Mouse (Mus musculus) 416B (cell line): Measurements from ENCODE around the gene Nfkb1.

Source experiments
- DNase-seq: peaks from one replicate; pipeline ENCODE4 v3.0.0; 2011; ENCODE audit warnings: low read depth

Gene Nfkb1

DNA sequence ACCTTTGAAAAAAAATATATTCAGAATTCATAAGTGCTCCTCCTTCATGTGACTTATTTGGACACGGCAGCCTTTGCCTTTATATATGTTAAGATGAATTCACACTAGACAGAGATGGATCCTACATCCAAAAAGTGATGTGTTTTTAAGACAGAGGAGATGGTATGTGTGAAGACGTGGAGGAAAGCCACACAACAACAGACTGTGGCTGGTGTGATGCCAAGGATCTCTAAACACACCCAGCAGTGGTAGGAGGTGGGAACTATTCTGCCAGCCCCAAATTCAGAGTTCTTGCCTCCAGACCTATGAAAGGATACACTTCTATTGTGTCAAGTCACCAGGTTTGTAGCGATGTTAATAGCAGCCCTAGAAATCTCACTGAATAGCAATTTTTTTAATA is 24.3 kb downstream of the Nfkb1 start:
- DNase-seq = no peak

DNA sequence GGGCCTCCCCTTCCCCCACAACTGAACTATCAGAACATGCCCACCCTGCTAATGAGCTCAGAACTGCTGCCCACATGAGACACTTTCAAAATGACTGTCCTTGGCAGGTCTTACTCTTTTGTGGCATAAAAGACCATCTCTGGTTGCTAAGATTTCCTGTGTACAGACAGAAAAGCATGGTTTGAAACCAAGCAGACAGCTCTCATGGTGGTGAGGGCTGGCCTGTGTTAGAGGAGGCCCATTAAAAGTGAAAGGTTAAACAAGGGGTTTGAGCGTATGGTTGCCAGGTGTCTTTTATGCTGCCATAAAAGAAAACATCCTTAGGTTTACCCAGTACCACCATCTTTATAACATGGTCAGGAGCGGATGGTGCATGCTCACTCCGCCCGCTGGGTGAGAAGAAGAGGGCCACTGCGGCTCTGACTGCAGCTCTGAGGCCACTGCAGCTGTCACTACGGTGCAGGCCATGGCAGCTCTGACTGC is 25.5 kb downstream of the Nfkb1 start:
- DNase-seq = no peak

DNA sequence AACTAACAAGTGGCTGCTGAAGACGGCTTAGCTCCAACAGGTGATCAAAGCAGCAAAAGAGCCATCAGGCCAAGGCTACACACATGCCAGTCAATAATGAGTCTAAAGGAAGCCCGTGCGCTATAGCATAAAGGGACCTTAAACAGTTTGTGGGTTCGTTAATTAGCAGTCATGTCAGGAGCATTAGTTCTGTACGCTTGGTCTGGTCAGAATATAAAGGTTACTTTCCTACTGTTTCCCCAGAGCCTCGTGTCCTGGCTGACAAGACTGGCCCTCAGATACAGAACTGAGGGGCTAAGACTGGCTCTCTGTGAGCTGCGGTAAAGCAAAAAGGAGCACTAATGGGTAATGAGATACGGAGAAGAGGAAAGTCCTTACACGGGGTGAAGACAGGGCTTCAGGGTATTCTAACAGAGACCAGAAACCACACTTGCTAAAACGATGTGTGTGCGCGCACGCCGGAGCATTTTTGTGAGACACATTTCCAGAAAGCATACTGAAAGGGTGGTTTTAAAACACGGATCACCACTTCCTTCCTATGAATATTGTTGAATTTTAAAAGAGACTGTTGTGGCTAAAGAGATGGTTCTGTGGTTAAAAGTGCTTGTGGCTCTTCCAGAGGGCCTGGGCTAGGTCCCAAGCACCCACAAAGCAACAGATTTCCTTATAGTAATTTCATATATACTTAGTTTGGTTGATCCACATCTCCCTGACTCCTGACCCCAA is 29.0 kb downstream of the Nfkb1 start:
- peak; percentile 65 for DNase-seq

DNA sequence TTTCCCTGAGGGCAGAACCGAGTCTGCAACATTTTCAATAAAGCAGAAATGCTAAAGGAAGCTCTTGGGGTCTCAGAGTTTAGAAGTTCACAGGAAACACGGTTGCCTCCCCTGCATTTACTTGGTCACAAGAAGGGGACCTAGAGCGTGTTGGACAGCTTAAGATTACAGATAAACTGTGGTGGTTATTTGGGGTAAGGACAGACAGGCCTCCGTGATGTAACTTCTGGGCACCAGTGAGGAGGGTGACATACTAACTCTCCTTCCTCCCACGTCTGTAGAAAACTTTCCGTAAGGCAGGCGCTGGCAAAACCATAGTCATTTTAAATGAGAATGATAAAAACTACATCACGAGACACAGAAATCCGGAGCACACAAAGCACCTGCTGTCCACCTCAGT is 29.6 kb downstream of the Nfkb1 start:
- no peak for DNase-seq

DNA sequence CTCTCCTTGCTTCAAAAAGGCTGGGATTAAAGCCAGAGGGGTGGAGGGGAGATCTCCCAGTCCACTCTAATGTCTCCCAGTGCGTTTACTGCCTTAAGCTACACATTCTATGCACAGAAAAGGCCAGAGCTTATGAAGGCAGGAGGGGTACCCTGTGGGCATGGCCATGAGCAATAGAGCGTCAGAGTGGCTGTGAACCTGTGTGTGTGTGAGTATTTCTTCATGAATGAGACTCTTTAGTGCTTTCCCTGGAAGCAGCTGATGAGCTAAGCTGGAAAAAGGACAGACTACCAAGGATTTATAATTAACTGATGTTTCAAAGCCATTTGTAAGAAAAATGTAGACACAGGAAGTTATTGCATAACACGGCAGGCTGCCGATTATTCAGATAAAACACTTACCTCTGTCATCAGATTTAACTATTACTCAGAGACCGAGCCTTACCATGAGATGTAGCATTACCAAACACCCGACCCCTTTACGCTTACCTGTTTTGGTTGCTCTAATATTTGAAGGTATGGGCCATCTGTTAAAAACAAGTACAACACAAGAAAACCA is 32.7 kb downstream of the Nfkb1 start:
- DNase-seq = peak; percentile 37

DNA sequence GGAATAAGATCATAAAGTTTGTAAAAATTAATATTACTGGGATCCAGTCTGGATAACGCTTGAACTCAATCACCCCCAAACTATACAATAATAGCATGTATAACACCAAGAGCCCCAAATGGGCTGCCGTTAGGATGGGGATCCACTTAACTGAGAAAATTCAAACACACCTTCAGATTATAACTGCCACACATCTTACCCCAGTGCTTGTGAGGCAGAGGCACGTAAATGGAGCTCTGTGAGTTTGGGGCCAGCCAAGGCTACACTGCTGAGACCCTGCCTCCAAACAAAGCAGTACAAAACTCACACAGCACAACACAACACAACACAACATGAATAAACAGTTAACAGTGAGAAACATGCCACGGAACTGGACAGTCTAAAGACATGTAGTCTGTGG is 35.2 kb downstream of the Nfkb1 start:
- DNase-seq = no peak

DNA sequence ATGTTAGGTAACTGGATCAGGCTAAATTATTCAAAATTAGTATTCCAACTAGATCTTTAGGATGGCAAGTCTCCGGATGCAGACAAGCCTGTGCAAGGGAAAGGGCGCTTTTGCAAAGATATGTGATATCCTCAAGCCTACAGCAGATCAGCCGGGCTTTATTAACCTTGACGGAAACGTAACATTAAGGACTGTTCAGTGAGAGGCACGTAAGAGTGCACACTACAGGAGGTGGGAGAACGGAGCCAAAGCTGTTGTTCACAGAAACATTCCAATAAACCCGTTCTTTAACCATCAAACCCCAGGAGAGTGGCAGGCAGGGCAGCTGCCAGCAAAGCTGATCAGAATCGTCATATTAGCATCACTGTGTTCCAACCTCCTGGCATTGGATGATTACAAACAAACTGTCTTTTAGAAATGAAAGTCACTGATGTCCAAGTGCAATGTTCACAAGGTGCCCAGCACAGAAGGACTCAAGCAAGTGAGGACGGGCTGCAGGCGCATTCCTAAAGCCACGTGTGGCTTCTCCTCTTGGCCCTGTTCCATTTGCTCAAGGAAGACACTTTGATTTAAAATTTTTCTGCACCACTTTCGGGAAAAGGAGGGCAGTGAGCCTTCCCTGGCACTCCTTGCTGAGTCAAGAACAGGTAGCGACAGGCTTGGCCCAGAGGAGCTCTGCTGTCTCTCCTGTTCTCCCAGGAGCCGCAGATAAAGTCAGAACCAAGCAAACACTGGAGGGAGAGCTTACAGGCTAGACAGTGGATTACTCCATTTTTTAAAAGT is 40.4 kb downstream of the Nfkb1 start:
- DNase-seq = no peak

DNA sequence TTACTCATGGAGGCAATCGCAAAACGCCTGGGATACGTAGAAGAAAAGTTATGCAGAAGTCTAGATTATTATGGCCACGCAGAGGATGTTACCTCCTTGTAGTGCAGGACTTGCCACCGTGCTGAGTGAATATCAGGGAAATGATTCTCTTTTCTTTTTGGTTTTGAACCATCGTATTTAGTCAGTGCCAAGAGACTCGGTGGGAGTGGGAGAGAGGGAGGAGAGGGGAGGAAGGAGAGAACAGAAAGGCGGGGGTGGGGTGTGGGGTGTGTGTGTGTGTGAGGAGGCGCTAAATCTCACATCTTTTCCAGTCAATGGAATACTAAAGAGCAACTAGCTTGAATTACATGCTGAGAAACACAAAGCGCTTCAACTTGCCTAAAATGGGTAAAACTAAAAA is 41.5 kb downstream of the Nfkb1 start:
- DNase-seq = no peak

DNA sequence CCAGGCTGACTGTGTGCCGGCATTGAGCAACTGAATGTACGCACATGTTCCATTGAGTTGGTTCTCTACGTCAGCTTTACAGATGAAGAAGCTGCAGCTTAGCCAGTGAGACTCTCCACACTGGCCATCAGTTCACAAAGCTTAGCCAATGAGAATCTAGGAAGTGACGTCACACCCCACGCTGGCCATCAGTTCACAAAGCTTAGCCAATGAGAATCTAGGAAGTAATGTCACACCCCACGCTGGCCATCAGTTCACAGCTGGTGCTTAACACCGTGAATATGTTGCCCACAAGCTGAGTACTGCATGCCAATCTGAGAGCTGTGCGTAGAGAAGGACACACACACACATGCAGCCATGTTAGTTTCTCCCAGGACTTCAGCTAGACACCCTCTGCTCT is 42.8 kb downstream of the Nfkb1 start:
- DNase-seq = no peak

DNA sequence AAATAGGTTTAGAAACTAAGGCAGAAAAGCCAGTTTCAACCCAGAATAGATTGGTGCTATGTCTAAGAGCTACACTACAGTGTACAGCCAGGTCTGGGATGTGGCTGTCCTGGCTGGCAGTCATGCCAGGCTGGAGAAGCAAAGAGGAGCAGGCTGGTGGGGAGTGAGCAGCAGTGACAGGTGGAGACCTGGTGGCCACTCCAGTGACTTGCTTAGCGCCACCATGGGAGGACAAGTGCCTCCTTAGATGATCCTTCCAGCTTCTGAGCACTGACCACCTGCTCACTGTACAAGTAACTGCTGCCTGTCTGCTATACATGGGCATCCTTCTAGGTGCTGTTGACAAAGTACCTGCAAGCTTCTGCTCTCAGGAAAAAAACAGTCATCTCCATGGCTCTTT is 44.7 kb downstream of the Nfkb1 start:
- DNase-seq = no peak

DNA sequence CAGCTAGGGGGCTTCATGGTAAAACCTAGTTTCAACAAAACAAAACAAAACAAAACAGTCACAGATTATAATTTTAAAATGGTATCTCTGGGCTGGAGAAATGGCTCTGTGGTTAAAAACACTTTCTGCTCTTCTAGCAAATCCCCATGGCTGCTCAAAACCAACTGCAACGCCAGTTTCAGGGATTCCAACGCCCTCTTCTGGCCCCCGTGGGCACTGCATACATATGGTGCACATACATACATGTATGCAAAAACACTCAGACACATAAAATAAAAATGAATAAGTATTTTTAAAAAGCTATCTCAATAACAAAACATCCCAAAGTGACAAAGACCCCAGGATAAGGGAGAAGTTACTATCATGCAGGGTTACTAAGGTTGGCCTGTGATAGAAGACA is 46.4 kb downstream of the Nfkb1 start:
- DNase-seq = no peak

DNA sequence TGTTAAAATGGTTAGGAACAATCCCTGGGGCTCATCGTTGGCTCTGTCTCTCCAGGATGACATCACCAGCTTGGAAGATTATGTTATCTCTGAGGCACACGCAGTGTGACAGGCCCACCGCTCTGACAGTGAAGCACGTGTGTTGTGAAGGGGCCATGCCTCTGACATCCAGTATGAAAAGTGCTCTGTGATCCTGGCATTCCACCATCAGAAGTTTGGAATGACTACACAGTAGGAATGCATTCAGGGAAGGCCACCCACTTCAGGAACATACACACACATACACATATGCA is 49.8 kb downstream of the Nfkb1 start:
- no peak for DNase-seq

DNA sequence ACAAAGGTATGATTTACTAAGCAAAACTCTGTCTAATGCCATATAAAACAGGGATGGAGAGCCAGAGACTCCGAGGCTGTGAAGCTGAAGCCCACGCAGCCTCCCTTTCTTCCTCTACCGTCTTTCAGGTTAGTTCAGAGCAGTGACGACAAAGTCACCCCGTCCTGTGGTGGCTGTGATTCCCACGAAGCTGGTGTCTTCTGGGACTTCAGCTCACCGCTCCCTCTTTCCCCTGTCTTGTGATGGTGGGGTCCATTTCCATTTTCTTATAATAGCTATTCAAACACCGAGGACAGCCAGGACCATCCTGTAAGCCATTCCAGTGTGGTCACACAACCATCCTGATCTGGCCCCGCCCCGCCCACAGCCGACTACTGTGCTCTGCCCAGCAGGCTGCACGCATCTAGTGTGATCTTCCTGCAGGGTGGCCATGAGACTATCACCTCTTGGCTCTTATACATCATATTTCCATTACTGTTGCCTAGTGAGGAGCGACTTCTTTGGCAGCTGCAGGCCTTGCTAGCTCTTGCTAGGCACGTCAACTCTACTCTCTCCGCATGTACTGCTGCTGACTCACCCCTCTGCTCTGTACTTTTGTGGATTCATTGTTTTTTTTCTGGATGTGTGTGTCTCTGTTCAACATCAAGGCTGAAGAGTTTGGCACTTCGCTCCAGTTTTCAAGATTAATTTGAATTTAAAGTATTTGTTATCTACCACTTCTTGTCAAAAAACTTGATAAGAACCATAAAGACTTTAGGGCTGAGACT is 50.3 kb downstream of the Nfkb1 start:
- DNase-seq = no peak

DNA sequence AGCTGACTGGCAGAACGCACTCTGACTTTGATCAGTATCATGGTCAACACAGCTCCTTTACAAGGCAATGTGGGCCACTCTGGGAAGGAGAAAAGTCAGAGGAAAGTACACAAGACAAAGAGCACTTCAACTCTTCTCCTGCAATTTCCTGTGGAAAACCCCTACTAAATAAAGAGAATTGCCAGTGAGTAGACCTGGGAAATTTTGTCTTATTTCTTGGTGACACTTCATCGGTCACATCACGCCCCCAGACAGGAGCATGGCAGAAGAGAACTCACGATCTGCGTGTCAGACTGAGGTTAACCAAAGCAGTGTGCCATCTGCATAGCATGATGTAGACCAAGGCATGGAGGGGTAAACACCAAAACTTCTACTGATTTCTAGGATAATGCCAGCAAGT is 51.1 kb downstream of the Nfkb1 start:
- no peak for DNase-seq

DNA sequence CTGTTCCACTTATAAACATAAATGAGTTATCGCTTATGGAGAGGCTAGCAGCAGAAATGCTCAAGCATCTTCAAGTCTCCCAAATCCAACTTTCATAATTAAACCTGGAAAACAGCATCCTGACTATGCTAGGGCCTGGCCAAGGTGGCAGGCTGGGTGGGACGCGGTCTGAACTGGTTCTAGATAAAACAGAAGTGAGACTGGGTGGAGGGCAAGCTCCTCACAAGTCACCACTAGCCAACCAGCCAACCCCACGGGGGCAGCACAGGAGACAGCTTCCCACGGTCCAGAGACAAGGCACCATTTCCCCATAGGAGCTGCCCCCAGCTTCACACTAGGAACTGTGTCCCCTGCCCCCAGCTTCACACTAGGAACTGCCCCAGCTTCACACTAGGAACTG is 53.8 kb downstream of the Nfkb1 start:
- DNase-seq = no peak

DNA sequence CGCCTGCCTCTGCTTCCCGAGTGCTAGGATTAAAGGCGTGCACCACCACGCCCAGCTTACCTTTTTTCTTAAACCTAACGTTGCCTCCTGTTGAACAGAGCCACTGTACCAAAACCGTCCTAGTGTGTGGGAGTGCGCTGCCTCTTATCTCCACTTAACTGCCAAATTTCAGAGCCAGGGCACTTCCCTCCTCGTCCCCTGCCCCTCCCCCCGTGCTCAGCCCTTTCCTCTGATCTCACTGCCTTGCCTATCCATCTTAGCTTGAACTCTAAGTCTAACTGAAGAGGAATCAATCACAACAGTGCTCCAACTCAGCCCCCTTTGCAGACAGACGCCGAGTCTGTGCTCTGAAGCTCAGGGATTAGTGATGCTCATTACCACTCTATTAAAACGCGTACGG is 54.9 kb downstream of the Nfkb1 start:
- DNase-seq = peak; percentile 17

DNA sequence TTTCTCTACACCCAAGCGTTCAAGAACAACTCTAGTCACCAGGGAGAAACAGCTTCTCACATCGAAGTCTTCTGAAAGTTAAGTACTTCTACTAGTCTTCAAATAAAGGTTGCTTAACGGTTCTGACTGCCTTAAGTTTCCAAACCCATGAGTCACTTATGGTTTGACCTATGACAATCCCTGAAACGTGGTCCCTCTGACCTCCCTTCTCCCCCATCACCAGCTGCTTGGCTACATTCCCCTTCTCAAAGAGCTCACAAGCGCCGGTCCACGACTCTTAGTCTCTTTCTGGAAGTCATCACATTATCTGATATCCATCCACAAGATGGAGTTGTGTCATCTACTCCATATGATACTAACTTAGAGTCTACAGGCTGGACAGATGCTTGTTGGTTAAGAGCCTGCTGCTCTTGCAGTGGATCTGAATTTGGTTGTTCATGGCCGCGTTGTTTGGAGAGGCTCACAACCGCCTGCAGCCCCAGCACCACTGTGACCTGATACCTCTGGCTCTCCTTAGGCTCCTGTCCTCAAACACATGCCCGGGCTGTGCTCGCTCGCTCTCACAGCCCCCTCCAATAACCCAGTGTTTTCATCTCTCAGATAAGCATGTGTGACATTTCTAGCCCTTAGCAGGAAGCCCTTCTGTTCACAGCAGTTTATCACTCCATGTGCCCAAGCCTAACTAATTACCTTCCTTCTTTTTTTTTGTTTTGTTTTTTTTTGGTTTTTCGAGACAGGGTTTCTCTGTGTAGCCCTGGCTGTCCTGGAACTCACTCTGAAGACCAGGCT is 55.5 kb downstream of the Nfkb1 start:
- peak; percentile 14 for DNase-seq

DNA sequence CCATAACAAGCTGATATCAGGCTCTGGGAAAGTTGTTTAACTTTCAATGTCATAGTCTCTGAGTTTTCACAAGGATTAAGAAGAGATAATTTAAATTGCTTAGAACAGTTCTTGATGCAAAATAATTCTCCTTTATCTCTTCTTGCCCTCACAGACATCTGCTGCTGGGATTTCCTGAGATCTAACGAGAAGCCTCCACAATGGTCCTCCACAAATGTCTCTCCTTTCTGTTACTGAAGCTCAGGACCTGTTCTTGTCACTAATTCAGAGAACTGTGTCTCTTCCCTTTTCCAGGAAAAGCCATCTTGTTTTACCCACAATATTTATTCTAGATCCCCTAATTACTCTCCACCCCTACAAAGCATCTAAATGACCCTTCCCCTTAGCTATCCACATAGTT is 56.3 kb downstream of the Nfkb1 start:
- DNase-seq = no peak

DNA sequence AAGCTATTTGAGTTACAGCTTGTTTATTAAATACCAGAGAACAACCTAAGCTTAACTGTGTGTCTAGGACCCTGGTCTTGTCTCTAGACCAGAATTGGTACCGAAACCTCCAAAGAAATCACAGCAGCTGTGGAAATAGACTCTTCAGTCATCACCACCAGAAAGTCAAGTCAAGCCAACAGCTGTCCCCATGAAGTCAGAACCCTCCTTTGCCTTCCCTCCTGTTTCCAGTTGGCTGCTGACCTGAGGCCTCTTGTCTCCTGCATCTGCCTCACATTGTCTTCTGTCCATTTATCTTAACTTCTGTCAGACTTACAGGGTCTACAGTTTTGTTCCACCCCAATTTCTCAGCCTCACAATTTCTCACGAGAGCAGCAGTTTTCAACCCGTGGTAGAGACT is 57.1 kb downstream of the Nfkb1 start:
- no peak for DNase-seq

DNA sequence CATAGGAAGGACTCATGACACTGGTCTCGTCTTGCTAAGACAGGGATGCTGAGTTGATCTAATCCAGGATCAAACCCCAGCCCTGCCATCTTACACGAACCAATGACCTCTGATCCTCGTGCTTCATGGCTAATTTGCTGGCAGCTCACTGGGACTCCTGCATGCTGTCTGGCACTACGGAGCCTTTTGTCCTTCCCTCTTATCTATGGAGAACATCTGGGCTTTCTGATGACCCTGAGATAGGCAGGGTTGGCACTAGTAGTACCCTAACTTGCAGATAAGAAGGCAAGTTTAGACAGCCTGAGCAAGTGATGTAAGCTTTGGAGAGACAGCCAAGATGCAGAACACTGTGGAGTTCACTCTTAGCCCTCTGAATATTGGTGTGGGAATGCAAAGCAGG is 59.5 kb downstream of the Nfkb1 start:
- DNase-seq = no peak

DNA sequence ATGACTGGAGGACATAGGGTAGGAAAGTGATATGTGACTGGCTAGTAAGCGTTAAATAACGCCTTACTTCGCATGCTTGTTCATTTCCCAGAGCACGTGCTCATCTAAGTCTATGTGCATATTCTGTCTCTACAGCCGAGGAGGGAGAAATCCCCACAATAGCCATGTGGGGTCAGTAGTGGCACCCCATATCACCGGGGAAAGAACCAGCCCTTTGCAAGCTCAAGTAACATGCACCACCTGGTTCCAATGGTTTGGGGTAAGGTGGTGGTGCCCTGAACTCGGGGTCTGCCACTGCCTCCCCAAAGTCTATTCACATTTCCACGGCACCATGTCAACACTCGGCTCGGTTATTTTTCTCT is 60.3 kb downstream of the Nfkb1 start:
- peak; percentile 49 for DNase-seq

DNA sequence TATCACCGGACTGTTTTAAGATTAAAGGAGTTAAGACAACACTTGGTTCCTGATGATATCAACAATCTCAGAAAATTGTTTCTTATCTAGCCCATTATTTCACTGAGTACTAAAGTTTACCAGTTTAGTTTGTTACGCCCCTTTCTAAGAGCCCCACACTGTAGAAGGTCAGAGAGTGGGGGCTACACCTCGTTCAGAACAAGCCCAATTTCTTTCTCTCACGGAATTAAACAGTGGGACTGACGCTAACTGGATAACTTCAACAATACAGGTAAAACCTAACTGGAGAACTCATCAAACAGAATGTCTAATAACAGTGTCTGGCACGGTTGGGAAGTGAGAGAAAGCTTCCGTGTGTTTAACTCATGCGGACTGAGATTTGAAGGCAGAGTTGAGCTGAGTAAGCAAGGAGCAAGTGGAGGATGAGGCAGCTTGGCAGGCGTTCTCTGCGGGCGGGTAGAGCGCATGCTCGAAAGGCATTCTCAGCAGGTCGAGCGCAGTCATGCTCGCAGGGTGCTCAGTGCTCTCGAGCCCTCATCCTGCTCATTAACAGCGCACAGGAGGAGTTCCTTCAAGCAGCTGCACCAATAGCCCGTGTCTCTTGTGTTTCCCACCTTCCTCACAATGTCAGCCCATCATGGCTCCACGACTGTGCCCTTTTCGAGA is 60.8 kb downstream of the Nfkb1 start:
- DNase-seq = no peak
